Mouse (Mus musculus): Measurements from ENCODE around the gene Grap2. TPM values are rescaled to one million over a fixed set of nuclear protein-coding genes. Genes with fewer than 3 reads are reported as not detected.

Gene Grap2
- 3.6 and 5.0 TPM in 2 replicates for polyA plus RNA-seq (2012; rRNA removed)

GRCm38 (mm10) chr15:80572291-80572690, at the start of gene Grap2:
Gene Grap2 (plus strand): TSS chr15:80572594.

GRCm38 (mm10) chr15:80565106-80565665, 7.2 kb upstream of the Grap2 start, which contains the start of gene Enthd1:
Gene Enthd1 (minus strand): TSS chr15:80565156.

GRCm38 (mm10) chr15:80671295-80672252, 99.2 kb downstream of the Grap2 start, which contains the start of gene Fam83f:
Gene Fam83f (plus strand): TSS chr15:80671847.

Other genes with a start within 250 kb of the Grap2 start
- not detected in 2 replicates for gene Enthd1, start 7.4 kb upstream of the Grap2 start, polyA plus RNA-seq (2012; rRNA removed)
- 2.5 and 3.6 TPM in 2 replicates for gene Fam83f, start 99.3 kb downstream of the Grap2 start, polyA plus RNA-seq (2012; rRNA removed)
- gene Tnrc6b, start 138.7 kb downstream of the Grap2 start, polyA plus RNA-seq (2012; rRNA removed): 4.5 and 5.7 TPM in 2 replicates